Mouse (Mus musculus) heart, embryonic 14.5 days (tissue): ENCODE data around the gene Hoxc13. TPM values are rescaled to one million over a fixed set of nuclear protein-coding genes. Genes with fewer than 3 reads are reported as not detected.

Experiments used
- ATAC-seq: fragments of 200-750 bp; cut with Nextera tagmentation; 2 replicates; pipeline ENCODE4 v1.8.0; 2017; ENCODE audit warnings: low read depth, moderate TSS enrichment; ENCODE audit not compliant: insufficient number of reproducible peaks, insufficient read depth, low FRiP score
- H3K27ac ChIP-seq, 2 experiments: fragments of 200-500 bp in 1 of 2; fragments of 300-500 bp in 1 of 2; sonication (generic) in 1 of 2; replicated peaks in 1 of 2; 2 replicates each; pipeline ENCODE4 v1.5.1; 2012 to 2014; ENCODE audit warnings: low read depth in 2 of 2, low read length in 2 of 2, control low read depth in 1 of 2, mild to moderate bottlenecking in 1 of 2, mixed read lengths in 1 of 2; ENCODE audit not compliant: control insufficient read depth in 1 of 2, insufficient read depth in 1 of 2
- H3K27me3 ChIP-seq: fragments of 300-500 bp; sonication (generic); 2 replicates; pipeline ENCODE4 v1.6.1; 2014; ENCODE audit warnings: mild to moderate bottlenecking, low read length, control low read depth; ENCODE audit not compliant: control insufficient read depth, insufficient read depth
- H3K36me3 ChIP-seq: fragments of 300-500 bp; sonication (generic); 2 replicates; pipeline ENCODE4 v1.6.1; 2014; ENCODE audit warnings: mild to moderate bottlenecking, control low read depth, low read length, mixed read lengths; ENCODE audit not compliant: control insufficient read depth, insufficient read depth
- H3K4me1 ChIP-seq, 2 experiments: fragments of 200-500 bp in 1 of 2; fragments of 300-500 bp in 1 of 2; sonication (generic) in 1 of 2; 2 replicates each; pipeline ENCODE4 v1.6.1; 2012 to 2014; ENCODE audit warnings: low read length in 2 of 2, control low read depth in 1 of 2, mixed read lengths in 1 of 2; ENCODE audit not compliant: control insufficient read depth in 2 of 2, insufficient read depth in 2 of 2
- H3K4me2 ChIP-seq: fragments of 300-500 bp; sonication (generic); 2 replicates; pipeline ENCODE4 v1.6.1; 2014; ENCODE audit warnings: mild to moderate bottlenecking, low read length
- H3K4me3 ChIP-seq, 2 experiments: fragments of 200-500 bp in 1 of 2; fragments of 300-500 bp in 1 of 2; sonication (generic) in 1 of 2; 2 replicates each; pipeline ENCODE4 v1.5.1; 2012 to 2014; ENCODE audit warnings: low read length in 2 of 2, mild to moderate bottlenecking in 2 of 2, control low read depth in 1 of 2, low read depth in 1 of 2, moderate library complexity in 1 of 2; ENCODE audit not compliant: control insufficient read depth in 1 of 2, insufficient read depth in 1 of 2
- H3K9ac ChIP-seq: fragments of 300-500 bp; sonication (generic); 2 replicates; pipeline ENCODE4 v1.6.1; 2014; ENCODE audit warnings: mild to moderate bottlenecking, low read length
- H3K9me3 ChIP-seq: fragments of 300-500 bp; sonication (generic); 2 replicates; pipeline ENCODE4 v1.6.1; 2016; ENCODE audit warnings: low read length, control low read depth; ENCODE audit not compliant: control insufficient read depth
- WGBS: fragments of 180-500 bp; shearing (Covaris S2); extraction: QIAGEN DNeasy Blood & Tissue Kit; methylation state at CpG from one replicate; pipeline ENCODE4 v1.1.7; 2014; 5-methylcytosine and 5-hydroxymethylcytosine counted together
- polyA plus RNA-seq: library from polyadenylated mRNA; unstranded; fragments of >200 nt; fragmentation: Nextera tagmentation; extraction: Ambion mirVana; gene quantifications from 2 replicates; pipeline ENCODE4 v1.2.1, GENCODE M21; 2014

Gene Hoxc13
- not detected in 2 replicates for polyA plus RNA-seq

DNA sequence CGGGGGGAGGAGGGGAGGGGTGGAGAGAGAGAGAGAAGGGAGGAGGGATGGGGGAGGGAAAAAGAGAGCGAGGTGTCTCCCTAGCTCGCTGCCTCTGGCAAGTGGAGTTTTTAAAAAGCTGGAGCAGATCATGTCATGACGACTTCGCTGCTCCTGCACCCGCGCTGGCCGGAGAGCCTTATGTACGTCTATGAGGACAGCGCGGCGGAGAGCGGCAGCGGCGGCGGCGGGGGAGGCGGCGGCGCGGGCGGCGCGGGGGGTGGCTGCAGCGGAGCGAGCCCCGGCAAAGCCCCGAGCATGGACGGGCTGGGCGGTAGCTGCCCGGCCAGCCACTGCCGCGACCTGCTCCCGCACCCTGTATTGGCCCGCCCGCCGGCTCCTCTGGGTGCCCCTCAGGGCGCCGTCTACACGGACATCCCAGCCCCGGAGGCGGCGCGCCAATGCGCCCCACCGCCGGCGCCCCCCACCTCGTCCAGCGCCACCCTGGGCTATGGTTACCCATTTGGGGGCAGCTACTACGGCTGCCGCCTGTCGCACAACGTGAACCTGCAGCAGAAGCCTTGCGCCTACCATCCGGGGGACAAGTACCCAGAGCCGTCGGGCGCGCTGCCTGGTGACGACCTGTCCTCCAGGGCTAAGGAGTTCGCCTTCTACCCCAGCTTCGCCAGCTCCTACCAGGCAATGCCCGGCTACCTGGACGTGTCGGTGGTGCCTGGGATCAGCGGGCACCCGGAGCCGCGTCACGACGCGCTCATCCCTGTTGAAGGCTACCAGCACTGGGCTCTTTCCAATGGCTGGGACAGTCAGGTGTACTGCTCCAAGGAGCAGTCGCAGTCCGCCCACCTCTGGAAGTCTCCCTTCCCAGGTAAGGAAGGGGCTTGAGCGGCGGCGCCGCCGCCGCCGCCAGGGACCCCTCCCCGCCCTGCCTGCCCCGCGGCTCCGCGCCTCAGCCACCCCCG, at the start of gene Hoxc13:
TSS of gene Hoxc13 (plus strand) at position 51 of the 959 bp plus-strand sequence.
- peak within 1 kb of the TSS in 1 of 2 experiments; percentile 24; a peak in 2 of 4 replicates for H3K4me3 ChIP-seq
- H3K27ac ChIP-seq: no peak within 1 kb of the TSS
- no peak for ATAC-seq
- H3K4me2 ChIP-seq: peak within 1 kb of the TSS; percentile 52
- peaks cover 3 to 7% of the 10 kb centered on the region in 2 experiments; a peak in 2 of 4 replicates for H3K4me1 ChIP-seq
- H3K9ac ChIP-seq: no peak within 1 kb of the TSS
- under 1% methylated on average over 75 of the region's 88 CpGs for WGBS
- no peaks in the 10 kb centered on the region for H3K36me3 ChIP-seq
- H3K27me3 ChIP-seq: peaks cover 100% of the 10 kb centered on the region
- no peaks in the 10 kb centered on the region for H3K9me3 ChIP-seq

DNA sequence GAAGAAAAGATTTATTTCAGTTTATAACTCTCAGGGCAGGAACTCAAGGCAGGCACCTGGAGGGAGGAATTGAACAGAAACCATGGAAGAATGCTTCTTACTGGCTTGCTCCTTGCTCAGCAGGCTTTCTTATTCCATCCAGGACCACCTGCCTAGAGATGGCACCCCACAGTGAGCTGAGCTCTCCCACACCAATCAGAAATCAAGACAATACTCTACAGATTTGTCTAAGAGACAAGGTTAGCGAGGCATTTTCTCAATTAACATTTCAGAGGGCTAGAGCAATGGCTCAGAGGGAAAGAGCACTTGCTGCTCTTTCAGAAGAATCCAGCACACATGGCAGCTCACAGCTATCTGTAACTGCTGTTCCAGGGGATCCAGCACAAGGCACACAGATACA, 35.1 kb upstream of the Hoxc13 start:
- 28% methylated on average over 1 of the region's 1 CpGs for WGBS
- no peak for ATAC-seq

GRCm38 (mm10) chr15:102895115-102895514, 25.8 kb upstream of the Hoxc13 start:
- Histone ChIP-seq H3K27me3 (peaks cover 47% of the 10 kb centered on the region), H3K4me2 (no peak overlapping the region), H3K9ac (no peak overlapping the region), H3K36me3 (no peaks in the 10 kb centered on the region), H3K9me3 (no peaks in the 10 kb centered on the region), H3K4me3 (no peak overlapping the region), H3K27ac (no peak overlapping the region), H3K4me1 (no peaks in the 10 kb centered on the region)
- 81% methylated on average over 6 of the region's 6 CpGs for WGBS
- no peak for ATAC-seq

More for the DNA sequence above, 35.1 kb upstream of the Hoxc13 start:
- no peak overlapping the region for H3K9ac ChIP-seq
- H3K4me2 ChIP-seq: no peak overlapping the region
- peaks cover 18% of the 10 kb centered on the region; the same call in 1 of the 2 replicates for H3K27me3 ChIP-seq
- no peaks in the 10 kb centered on the region for H3K4me1 ChIP-seq
- H3K9me3 ChIP-seq: no peaks in the 10 kb centered on the region
- H3K4me3 ChIP-seq: no peak overlapping the region
- no peaks in the 10 kb centered on the region for H3K36me3 ChIP-seq
- H3K27ac ChIP-seq: no peak overlapping the region

DNA sequence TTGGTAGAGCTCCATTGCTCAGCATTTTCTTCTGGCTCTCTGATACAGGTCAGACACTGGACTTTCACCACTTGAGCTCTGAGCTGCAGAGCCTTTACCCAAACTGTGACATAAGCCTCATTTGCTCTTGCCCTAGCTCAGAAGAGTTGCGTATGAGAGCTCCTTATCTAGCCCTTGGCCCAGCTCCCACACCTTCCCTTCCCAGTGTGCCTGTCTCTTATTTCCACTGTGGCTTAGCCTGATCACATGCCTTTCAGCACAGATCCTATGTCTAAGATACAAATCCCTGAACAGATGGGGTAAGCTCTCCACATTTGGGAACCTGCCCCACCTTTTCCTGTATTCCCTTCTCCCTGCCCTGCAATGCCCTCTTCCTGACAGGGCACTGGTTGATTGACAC, 16.0 kb upstream of the Hoxc13 start:
- Histone ChIP-seq H3K4me2 (no peak overlapping the region), H3K27me3 (peaks cover 84% of the 10 kb centered on the region), H3K4me3 (no peak overlapping the region), H3K27ac (no peak overlapping the region), H3K9me3 (no peaks in the 10 kb centered on the region), H3K9ac (no peak overlapping the region), H3K4me1 (peaks cover 0 to 3% of the 10 kb centered on the region in 2 experiments; a peak in 1 of 4 replicates), H3K36me3 (no peaks in the 10 kb centered on the region)
- ATAC-seq: no peak
- WGBS: 4% methylated on average over 1 of the region's 1 CpGs

DNA sequence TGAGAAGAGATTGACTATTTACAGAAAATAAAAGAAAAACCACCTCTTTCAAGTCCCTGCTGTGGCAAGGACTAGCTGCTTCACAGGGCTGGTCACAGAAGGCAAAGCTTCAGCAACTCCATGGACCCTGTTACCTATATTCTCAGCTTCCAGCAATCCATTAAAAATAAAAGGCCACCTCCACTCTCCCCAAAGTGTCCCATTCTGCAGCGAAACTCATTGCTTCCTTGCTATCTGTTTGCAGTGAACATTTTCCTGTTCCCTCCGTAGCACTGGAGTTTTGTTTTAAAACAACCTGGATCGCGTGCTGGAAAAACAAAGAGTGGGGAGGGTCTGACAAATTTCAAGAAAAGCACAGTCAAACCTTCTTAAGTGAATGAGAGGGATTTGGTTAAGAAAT, 11.4 kb upstream of the Hoxc13 start:
- H3K4me1 ChIP-seq: peaks cover 0 to 3% of the 10 kb centered on the region in 2 experiments; a peak in 1 of 4 replicates
- no peak overlapping the region for H3K9ac ChIP-seq
- H3K4me3 ChIP-seq: no peak overlapping the region
- no peak overlapping the region for H3K27ac ChIP-seq
- 2% methylated on average over 4 of the region's 4 CpGs for WGBS
- no peak for ATAC-seq
- H3K36me3 ChIP-seq: no peaks in the 10 kb centered on the region
- H3K4me2 ChIP-seq: no peak overlapping the region
- H3K27me3 ChIP-seq: peaks cover 96% of the 10 kb centered on the region
- H3K9me3 ChIP-seq: no peaks in the 10 kb centered on the region

GRCm38 (mm10) chr15:102910038-102910437, 10.9 kb upstream of the Hoxc13 start:
- WGBS: under 1% methylated on average over 18 of the region's 18 CpGs
- H3K27me3 ChIP-seq: peaks cover 96% of the 10 kb centered on the region
- H3K4me2 ChIP-seq: no peak overlapping the region
- H3K36me3 ChIP-seq: no peaks in the 10 kb centered on the region
- no peak for ATAC-seq
- H3K9ac ChIP-seq: no peak overlapping the region
- no peak overlapping the region for H3K4me3 ChIP-seq
- peaks cover 0 to 1% of the 10 kb centered on the region in 2 experiments; a peak in 1 of 4 replicates for H3K4me1 ChIP-seq
- H3K27ac ChIP-seq: no peak overlapping the region
- no peaks in the 10 kb centered on the region for H3K9me3 ChIP-seq

DNA sequence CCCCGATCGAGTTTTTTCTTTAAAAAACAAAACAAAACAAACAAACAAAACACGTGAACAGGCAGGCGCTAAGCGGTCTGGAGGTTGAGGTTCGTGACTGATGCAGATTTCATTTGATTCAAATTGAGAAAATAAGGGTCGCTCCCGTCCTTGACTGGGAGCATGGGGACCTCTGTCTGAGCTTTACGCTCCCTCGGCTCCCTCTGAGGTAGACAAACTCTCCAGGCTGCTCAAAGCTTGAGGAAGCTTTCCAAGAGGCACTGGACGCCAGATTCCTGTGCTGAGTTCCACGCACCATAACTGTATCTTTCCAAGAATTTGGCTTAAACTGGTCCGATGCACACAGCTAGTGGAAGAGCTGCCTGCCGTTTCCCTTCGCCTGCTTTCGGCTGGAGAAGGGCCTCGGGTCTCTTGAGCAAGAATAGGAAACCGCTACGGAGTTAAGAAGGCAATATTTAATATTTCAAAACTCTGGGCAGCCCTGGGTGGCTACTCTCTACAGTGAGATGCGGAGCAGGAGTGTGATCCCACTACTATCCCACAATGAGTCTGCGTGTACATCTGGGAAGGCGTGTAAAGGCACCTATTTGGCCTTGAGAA, 10.3 kb upstream of the Hoxc13 start:
- H3K4me2 ChIP-seq: no peak overlapping the region
- H3K4me3 ChIP-seq: no peak overlapping the region
- no peak overlapping the region for H3K9ac ChIP-seq
- no peaks in the 10 kb centered on the region for H3K9me3 ChIP-seq
- 2% methylated on average over 22 of the region's 22 CpGs for WGBS
- no peaks in the 10 kb centered on the region for H3K36me3 ChIP-seq
- H3K4me1 ChIP-seq: no peaks in the 10 kb centered on the region
- peaks cover 96% of the 10 kb centered on the region for H3K27me3 ChIP-seq
- no peak overlapping the region for H3K27ac ChIP-seq
- no peak for ATAC-seq
